Mouse (Mus musculus): ENCODE data around the gene Nprl2.

The Nprl2 gene

GRCm38 (mm10) chr9:107577871-107578270 lies 35.8 kb downstream of the Nprl2 start:
- no peak for DNase-seq (ENCODE audit: low spot score in 2 of 2)

GRCm38 (mm10) chr9:107578587-107578986 lies 36.6 kb downstream of the Nprl2 start, which contains the start of gene Naa80:
Gene Naa80, plus strand, starts transcription at chr9:107578887.
- no peak for DNase-seq (ENCODE audit: low spot score in 2 of 2)

GRCm38 (mm10) chr9:107579023-107579900 lies 37.2 kb downstream of the Nprl2 start:
- no peak for DNase-seq (ENCODE audit: low spot score in 2 of 2)

DNA sequence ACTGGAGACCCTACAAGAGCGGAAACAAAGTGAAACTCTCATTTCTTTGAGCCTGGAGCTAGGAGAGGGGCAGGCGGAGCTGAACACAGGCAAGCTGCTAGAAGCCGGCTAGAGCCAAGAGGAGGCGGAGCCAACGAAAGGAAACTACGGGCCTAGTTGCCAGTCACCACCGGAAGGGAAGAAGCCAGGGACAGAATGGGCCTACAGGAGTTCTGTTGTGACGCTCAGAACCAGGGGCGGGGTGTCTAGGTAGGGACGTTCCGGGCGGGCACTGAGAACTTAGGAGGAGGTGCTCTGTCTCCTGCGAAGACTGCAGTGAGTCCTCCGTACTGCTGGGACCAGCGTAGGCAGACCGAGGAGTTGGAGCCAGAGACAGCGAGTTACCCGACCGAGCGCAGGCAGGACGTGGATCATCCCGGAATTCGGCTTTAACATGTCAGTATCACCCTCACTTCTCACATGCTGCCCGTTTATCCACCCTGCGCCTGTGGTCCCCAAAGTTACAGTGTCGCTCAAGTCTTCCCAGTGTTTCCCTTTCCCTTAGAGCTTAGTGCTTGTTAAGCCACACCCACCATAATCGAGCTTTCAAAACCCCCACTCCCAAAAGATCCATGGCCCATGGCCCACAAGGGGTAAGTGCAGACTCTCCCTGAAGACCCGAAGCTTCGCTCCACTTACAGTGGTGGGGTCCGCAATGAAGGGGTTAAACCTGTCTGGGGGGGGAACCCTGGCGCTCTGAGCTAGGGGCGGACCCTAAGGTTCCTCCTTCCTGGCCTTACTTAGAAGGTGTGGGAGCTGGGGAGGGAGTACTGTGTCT lies 38.7 kb downstream of the Nprl2 start, which contains the start of gene Hyal3:
Gene Hyal3, plus strand, starts transcription at position 318 of the 817 bp plus-strand sequence.
- peak; percentile 93 to 94 for DNase-seq (ENCODE audit: low spot score in 2 of 2)

- DNase-seq (ENCODE audit: low spot score in 2 of 2), result no peak
Measured at GRCm38 (mm10) chr9:107581584-107581983, 39.6 kb downstream of the Nprl2 start.

GRCm38 (mm10) chr9:107582509-107583062 lies 40.6 kb downstream of the Nprl2 start:
- DNase-seq (ENCODE audit: low spot score in 2 of 2), result no peak

- DNase-seq (ENCODE audit: low spot score in 2 of 2), result no peak
Measured at GRCm38 (mm10) chr9:107583174-107583573, 41.1 kb downstream of the Nprl2 start.

DNA sequence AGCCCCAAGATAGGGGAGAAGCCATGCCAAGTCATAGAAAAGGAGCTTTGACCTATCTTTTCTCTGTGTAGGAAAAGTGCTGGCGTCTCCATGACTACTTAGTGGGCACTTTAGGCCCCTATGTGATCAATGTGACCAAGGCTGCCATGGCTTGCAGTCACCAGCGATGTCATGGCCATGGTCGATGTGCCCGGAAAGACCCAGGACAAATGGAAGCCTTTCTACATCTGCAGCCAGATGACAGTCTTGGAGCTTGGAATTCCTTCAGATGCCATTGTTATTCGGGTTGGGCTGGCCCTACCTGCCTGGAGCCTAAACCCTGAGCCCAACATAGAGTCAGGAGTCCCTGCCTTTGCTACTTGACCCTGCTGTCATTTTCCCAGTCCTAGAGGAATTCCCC lies 44.5 kb downstream of the Nprl2 start:
- no peak for DNase-seq (ENCODE audit: low spot score in 2 of 2)

- peak; percentile 98 to 99 for DNase-seq (ENCODE audit: low spot score in 2 of 2)
Measured at GRCm38 (mm10) chr9:107586974-107587832, 45.2 kb downstream of the Nprl2 start, which contains the start of gene Ifrd2. Gene Ifrd2, plus strand, starts transcription at chr9:107587642.

DNA sequence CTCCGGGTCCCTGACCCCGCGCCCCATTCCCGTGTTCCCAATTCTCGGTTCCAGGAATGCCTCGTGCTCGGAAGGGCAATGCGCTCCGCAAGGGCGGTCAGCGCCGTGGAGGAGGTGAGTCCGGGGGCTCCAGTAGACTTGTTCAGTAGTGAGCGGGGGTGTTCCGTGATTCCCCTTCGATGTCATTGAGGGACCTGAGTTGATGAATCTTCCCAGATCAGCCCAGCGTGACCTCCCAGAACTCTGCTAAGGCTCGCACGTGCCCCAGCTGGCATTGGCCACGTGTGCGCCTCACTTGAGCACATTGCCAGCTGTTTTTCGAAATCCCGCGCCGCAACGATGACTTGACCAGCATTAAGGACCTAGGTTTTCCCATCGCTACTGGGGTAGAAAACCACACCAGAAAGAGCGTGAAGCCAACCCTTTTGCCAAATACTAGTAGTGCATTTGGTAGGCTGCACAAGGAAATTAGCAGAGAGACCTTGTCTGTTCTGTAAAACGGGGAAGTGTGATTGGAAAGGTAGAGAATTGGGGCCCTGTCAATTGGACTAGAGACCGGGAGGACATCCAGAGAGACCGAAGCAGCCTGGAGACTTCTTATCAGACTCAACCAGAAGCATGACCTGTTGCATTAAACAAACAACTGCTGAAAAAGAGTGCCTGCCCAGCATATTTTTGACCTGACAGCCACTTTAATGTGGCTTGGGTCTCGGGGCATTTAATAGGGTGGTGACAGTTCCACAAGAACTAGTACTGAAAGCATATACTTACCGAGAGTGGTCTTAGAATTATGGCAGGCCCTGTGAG lies 46.0 kb downstream of the Nprl2 start:
- peak; percentile 66 to 73 for DNase-seq (ENCODE audit: low spot score in 2 of 2)

DNA sequence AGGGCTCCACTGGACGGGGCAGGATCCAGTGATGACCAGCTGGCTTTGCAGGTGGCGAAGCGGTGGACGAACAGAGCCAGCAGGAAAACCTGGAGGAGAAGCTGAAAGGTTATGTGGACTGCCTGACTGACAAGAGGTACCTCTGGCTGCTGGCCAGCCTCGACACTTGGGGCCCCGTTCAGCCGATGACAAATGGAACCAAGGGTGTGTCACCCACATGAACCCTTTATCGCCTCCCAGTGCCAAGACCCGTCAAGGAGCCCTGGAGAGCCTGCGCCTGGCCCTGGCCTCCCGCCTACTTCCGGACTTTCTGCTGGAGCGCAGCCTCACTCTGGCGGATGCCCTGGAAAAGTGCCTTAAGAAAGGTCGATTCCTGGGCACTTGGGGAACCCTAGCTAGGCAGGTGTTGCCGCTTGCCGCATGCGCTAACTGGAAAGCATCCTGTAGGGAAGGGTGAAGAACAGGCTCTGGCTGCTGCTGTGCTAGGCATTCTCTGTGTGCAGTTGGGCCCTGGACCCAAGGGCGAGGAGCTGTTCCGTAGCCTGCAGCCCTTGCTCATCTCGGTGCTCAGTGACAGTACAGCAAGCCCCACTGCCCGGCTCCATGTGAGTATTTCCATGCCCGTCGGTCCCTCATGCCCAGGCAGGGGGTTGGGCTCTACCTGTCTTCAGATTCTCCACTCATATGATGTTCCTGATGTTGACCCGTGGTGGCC lies 48.2 kb downstream of the Nprl2 start:
- DNase-seq (ENCODE audit: low spot score in 2 of 2), result no peak

GRCm38 (mm10) chr9:107590773-107591060 lies 48.7 kb downstream of the Nprl2 start:
- DNase-seq (ENCODE audit: low spot score in 2 of 2), result no peak

GRCm38 (mm10) chr9:107593101-107593976 lies 51.3 kb downstream of the Nprl2 start:
- DNase-seq (ENCODE audit: low spot score in 2 of 2), result no peak

- DNase-seq (ENCODE audit: low spot score in 2 of 2), result no peak
Measured at GRCm38 (mm10) chr9:107594281-107595062, 52.4 kb downstream of the Nprl2 start.

Data from right cerebral cortex, postnatal 10 days (tissue).